Mouse (Mus musculus): ENCODE data around the gene Fam167b. TPM values are rescaled to one million over a fixed set of nuclear protein-coding genes. Genes with fewer than 3 reads are reported as not detected.
A peak's percentile ranks its signal among the peaks of the same experiment; 100 is the strongest.
"Not testable (repeated sequence)": the region's sequence is repeated elsewhere in the genome, so short reads cannot be mapped to it uniquely, and the experiment has no call there.

Fam167b gene
- polyA plus RNA-seq, 1 experiment: 4.0 TPM

DNA sequence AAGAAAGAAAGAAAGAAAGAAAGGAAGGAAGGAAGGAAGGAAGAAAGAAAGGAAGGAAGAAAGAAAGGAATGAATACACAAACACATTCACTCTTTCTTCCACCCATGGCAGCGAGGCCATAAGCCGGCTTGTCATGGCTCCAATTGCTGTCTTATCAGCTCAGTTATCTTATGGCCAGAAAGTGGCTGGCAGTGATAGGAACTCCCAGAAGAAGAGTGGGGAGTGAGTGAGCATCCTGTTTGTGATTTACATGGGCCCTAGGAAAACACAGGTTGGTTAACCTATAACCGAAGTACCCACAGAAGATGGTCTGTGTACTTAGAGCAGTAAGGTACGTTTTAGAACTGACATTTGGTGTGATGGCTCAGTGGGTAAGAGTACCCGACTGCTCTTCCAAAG, 17.2 kb downstream of the Fam167b start:
- no peak for DNase-seq (ENCODE audit: low spot score)

DNA sequence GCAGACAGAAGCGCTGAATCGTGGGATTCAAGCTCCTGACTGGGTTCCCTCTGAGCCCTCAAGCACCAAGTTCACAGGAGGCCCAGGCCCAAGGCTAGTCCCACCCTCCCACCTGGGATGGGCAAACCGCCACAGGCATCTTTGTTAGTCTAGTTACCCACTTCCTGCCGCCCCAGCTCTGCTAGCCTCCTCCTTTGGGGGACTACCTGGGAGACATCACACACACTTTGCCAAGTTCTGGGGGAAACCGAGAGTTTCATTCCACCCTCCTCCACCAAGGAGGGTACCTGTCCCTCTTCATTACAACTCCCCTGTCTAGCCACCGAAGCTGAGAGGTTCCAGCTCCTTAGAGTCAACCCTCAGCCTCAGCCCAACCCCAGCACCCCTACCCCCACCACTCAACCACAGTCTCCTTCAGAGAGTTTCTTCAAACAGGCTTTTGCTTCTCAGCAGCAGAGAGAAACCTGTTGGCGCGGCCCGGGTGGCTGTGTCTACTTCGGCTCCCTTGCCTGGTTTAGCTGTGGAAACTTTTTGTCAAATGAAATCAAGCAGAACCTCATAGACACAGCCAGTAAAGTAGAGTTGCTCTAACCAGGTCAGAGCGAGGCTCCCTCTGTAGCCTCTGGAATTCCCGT, 19.9 kb downstream of the Fam167b start:
- no peak for DNase-seq (ENCODE audit: low spot score)

DNA sequence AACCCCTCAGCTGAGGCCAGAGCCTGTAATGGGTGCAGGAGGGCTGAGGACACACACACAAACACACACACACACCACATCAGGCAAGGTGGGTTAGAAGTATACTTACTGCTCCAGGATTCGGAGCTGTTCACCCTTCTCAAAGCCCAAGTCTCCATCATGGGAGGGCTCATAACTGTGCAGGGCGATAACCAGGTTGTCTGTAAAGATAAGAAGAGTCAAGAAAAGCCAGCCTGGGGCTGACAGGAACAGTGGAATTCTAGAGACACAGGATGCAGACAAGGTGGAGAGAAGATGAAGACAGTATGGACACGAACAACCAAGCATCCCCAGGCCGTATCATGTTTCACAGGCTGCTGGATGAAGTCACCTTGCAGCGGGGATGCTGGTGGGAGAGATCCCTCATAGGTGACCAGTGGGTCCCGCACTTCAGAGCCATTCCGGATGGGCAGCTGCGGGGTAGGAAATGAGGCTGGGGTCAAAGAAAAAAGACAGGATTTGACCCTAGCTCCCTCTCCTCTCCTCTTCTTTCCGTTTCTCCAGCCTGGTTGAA, 21.0 kb downstream of the Fam167b start:
- DNase-seq (ENCODE audit: low spot score): no peak

DNA sequence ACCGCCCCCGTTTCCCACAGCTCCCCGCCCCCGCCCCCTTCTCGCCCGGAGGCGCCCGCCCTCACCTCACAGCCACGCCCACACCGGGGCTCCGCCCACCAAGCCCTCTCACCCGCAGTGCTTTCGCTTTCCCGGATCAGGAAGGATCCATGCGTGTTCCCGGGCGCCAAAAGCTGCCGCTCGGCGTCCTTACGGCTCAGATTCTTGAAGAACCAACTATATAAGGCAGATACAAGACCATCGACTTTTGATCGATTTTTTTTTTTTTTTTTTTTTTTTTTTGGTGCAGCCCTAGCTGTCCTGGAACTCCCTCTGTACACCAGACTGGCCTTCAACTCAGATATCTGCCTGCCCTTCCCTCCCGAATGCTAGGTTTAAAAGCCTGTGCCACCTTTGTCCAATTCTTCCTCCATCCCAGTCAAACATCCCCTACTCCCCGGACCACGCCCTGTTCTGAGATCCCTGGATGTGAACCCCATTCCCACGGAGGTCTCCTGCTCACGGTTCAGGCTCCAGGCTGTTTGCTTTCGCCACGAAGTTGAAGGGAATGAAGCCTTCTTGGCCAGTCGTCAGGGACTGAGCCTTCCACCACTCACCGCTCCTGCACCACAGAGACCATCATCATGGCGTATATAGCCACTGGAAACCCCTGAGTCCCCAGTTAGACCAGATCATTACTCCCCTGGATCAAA, 21.7 kb downstream of the Fam167b start:
- DNase-seq (ENCODE audit: low spot score): peak; percentile 78

DNA sequence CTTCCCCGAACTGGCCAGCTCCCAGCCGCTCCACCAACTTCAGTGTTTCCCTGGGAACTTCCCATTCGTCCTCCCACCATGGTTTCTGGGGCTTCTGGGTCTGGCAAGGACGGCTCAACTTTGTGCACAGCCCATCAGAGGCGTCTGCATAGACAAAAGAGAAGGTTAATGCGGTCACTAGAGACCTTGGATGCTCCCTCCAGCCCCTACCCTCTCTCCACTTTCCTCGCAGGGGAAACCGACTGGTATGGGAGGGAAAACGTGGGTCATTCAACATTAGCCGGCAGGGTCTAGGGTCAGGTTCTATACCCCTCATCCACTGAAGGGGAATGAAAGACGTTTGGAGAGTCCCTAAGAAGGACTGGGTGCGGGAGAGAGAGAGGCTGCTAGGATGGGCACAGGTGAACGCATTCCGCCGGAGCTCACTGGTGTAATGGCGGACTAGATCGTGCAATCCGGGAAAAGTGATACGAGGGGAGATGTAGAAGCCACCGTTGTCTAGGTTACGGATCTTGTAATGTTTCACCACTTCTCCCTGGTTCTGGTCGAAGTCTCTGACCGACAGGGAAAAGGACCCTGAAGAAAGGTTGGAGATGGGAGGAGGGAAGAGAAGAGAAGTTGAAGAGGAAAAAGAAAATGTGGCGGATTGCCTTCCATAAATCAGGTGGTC, 22.4 kb downstream of the Fam167b start:
- no peak for DNase-seq (ENCODE audit: low spot score)

DNA sequence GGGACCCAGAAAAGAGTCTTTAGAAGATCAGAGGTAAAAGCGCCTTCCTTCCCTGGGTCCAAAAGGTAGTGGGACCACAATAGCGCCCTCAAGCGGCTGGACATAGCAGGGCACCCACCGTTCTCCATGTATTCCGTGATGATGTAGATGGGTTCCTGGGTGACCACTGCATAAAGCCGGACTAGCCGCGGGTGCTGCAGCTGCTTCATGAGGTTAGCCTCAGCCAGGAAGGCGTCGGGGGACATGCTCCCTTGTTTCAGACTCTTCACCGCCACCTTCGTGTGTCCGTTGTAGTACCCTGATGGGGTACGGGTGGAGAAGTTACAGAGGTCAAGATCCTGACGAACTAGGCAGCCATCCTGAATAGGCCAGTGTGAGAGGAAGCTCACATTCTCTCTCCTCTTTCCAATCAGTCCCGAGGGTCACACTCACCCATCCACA, 22.9 kb downstream of the Fam167b start:
- DNase-seq (ENCODE audit: low spot score): no peak

DNA sequence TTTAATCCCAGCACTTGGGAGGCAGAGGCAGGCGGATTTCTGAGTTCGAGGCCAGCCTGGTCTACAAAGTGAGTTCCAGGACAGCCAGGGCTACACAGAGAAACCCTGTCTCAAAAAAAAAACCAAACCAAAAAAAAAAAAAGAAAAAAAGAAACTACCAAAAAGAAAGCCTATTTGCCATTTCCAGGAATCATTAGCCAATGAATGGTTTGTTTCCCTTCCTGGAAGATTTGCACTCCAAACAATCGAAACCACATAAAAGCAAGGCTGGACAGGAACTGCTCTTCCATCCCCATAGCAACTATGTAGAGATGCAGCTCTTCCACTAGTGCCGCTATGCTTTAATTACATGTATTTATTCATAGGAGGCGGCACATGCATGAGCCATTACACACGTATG, 23.8 kb downstream of the Fam167b start:
- not testable (repeated sequence) for DNase-seq (ENCODE audit: low spot score)

DNA sequence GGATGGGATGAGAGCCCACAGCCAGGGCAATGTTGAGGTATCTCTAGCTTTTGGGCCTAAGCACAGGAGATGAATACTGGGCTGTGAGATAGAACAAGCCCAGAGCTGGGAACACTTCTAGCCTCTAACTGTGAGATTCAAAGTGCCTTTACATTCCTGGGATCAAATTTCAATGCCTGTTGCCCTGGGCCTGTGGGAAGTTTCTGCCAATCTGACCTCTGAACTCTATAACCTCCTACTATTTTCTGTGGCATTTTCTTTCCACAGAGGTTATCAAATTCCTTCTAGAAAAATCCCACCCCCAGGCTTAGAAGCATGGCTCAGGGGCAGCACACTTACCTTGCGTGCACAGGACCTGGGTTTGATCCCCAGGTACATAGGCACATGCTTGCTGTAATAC, 28.1 kb downstream of the Fam167b start:
- no peak for DNase-seq (ENCODE audit: low spot score)

DNA sequence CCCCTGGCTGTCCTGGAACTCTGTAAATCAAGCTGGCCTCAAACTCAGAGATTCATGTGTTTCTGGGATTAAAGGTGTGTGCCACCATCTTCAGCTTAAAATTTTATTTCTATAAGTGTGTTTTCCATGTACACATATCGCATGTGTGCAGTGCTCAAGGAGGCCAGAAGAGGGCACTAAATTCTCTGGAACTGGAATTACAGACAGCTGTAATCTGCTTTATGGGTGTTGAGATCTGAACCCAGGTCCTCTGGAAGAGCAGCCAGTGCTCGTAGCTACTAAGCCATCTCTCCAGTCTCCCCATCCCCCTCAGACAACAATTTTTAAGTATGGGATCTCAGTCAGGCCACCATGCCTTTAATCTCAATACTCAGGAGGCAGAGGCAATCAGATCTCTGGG, 29.0 kb downstream of the Fam167b start:
- no peak for DNase-seq (ENCODE audit: low spot score)

DNA sequence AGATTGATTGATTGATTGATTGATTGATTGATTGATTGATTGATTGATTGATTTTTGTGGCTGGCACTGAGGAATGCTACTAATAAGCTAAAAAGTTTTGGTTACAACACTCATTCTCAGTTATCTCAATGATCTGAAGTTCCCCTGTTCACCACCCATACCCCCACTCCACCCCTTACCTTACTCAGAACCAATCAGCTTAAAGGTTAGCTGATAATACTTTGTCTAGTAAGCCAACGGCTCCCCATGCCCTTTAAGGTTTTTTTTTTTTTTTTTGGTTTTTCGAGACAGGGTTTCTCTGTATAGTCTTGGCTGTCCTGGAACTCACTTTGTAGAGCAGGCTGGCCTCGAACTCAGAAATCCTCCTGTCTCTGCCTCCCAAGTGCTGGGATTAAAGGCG, 30.7 kb downstream of the Fam167b start:
- not testable (repeated sequence) for DNase-seq (ENCODE audit: low spot score)

DNA sequence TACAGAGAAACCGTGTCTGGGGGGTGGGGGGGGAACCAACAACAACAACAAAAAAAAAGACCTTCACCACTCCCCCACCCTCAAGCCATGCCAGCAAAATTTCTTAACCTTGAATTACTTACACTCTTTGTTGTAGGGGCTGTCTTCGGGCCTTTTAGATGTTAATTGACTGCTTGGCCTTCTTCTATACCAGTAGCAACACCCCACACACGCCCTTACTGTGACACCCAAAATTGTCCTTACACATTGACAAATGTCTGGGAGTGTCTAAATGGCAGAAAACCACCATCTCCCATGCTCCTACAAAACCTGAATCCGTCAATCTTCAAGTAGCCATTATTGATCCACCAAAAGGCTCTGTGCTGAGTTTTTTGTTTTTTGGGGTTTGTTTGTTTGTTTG, 34.2 kb downstream of the Fam167b start:
- no peak for DNase-seq (ENCODE audit: low spot score)

DNA sequence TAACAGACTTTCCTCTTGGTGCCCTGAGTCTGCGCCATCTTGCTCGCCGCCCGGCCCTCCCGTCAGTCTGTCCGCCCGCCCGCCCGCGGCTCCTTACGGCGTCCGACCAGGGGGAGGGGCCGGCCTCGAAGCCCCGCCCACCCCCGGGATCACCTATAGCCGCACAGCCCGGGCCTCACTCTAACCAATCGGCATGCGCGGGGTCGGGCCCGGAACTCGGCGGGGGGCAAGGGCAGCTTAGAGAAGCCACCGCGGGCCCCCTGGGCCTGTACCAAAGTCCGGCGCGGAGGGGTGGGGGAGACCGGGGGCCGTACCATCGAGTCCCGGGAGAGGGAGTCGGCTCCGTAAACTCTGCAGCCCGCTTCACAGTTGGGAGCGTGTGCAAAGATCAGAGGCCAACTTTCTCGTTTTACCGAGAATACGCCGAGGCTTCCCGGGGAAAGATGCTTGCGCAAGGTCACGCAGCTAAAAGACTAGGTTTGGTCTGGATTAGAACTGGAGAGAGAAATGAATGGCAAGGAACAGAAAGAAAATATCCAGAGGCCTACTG, 35.7 kb downstream of the Fam167b start, which contains the start of gene Hdac1:
TSS of gene Hdac1 (minus strand) at position 122 of the 550 bp plus-strand sequence.
- DNase-seq (ENCODE audit: low spot score): peak; percentile 97

DNA sequence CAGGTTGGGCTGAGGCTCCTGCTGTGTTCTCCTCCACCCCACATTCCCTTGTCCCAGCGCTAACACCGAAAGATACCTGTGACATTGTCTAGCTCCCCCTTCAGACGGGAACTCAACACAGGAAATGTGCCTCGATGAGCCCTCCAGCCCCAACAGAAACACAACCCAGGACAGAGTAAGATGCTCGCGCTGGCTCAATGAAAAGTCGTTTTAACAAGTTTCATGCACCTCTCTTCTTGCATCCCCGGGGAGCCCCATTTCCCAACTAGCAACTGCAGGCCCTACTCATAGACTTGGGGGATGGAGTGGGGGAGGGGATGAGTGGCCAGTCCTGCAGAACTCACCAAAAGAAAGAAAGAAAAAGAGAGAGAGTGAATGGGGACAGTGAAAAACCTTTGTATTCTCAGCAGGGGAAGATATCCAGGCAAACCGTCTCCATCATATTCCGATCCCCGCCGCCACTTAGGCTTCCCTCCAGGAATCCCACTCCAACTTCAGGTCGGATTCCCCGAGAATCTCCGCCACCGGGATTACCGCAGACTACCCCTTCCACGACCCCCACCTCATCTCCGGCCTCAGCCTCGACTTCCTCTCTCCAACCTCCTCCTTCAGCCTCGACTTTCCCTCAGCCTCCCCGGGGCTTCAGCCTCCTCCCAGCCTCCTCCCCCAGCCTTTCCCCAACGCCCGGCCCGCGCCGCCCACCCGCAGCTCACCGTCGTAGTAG, 36.3 kb downstream of the Fam167b start:
- no peak for DNase-seq (ENCODE audit: low spot score)

DNA sequence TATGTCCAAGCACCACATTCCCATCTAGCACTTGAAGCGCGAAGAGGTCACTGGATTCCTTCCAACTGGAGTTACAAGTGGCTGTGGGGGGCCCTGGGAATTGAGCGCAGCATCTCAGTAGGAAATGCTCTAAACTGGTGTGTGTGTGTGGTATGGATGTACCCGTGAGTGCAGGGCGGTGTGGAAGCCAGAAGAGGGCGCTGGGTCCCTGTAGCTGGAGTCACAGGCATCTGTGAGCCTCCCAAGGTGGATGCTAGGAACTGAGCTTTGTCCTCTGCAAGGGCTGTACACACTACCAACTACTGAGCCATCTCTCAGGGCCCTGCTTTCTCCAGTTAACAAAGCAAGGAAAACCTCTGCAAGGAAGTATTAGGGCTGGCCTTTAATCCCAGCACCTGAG, 38.3 kb downstream of the Fam167b start:
- DNase-seq (ENCODE audit: low spot score): no peak

DNA sequence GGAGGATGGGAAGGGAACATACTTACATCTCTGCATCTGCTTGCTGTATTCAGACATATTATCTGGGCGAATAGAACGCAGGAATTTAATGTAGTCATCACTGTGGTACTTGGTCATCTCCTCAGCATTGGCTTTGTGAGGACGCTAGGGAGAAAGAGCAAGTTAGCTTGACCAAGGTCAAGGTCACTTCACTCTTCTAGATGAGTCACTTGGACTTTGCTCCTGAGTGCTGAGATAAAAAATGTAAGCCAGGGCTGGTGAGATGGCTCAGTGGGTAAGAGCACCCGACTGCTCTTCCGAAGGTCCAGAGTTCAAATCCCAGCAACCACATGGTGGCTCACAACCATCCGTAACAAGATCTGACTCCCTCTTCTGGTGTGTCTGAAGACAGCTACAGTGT, 49.4 kb downstream of the Fam167b start:
- not testable (repeated sequence) for DNase-seq (ENCODE audit: low spot score)

Other genes starting within 250 kb of the Fam167b start
- 65.1 and 72.2 TPM in 2 replicates for gene Rbbp4, start 243.2 kb downstream of the Fam167b start, polyA plus RNA-seq (2012; rRNA removed)
- gene Zbtb8os, start 242.9 kb downstream of the Fam167b start, polyA plus RNA-seq (2012; rRNA removed): 45.4 and 52.6 TPM in 2 replicates
- gene Zbtb8a, start 200.4 kb downstream of the Fam167b start, polyA plus RNA-seq (2012; rRNA removed): 18.7 and 21.0 TPM in 2 replicates
- 1.8 and 3.0 TPM in 2 replicates for gene Zbtb8b, start 137.7 kb downstream of the Fam167b start, polyA plus RNA-seq (2012; rRNA removed)
- gene Bsdc1, start 117.0 kb downstream of the Fam167b start, polyA plus RNA-seq (2012; rRNA removed): 15.0 and 27.5 TPM in 2 replicates
- gene Tssk3, start 87.5 kb downstream of the Fam167b start, polyA plus RNA-seq (2012; rRNA removed): 0.15 TPM in 1 of 2 replicates, not detected in the other
- 0.73 and 0.94 TPM in 2 replicates for gene Fam229a, start 87.4 kb downstream of the Fam167b start, polyA plus RNA-seq (2012; rRNA removed)
- 151 and 161 TPM in 2 replicates for gene Marcksl1, start 65.0 kb downstream of the Fam167b start, polyA plus RNA-seq (2012; rRNA removed)
- 101 and 112 TPM in 2 replicates for gene Hdac1, start 35.8 kb downstream of the Fam167b start, polyA plus RNA-seq (2012; rRNA removed)
- gene Lck, start 4.9 kb downstream of the Fam167b start, polyA plus RNA-seq (2012; rRNA removed): 2.9 and 3.7 TPM in 2 replicates
- gene Eif3i, start 22.1 kb upstream of the Fam167b start, polyA plus RNA-seq (2012; rRNA removed): 246 and 264 TPM in 2 replicates
- 159 and 183 TPM in 2 replicates for gene Tmem234, start 22.1 kb upstream of the Fam167b start, polyA plus RNA-seq (2012; rRNA removed)
- 5.6 and 7.6 TPM in 2 replicates for gene Dcdc2b, start 35.7 kb upstream of the Fam167b start, polyA plus RNA-seq (2012; rRNA removed)
- 29.4 and 32.6 TPM in 2 replicates for gene Iqcc, start 40.5 kb upstream of the Fam167b start, polyA plus RNA-seq (2012; rRNA removed)
- 48.4 and 49.4 TPM in 2 replicates for gene Ccdc28b, start 45.4 kb upstream of the Fam167b start, polyA plus RNA-seq (2012; rRNA removed)
- gene Txlna, start 62.5 kb upstream of the Fam167b start, polyA plus RNA-seq (2012; rRNA removed): 29.9 and 30.0 TPM in 2 replicates
- 35.8 and 37.8 TPM in 2 replicates for gene Kpna6, start 94.2 kb upstream of the Fam167b start, polyA plus RNA-seq (2012; rRNA removed)
- 16.6 and 19.9 TPM in 2 replicates for gene Tmem39b, start 118.3 kb upstream of the Fam167b start, polyA plus RNA-seq (2012; rRNA removed)
- gene Khdrbs1, start 163.8 kb upstream of the Fam167b start, polyA plus RNA-seq (2012; rRNA removed): 21.7 and 39.0 TPM in 2 replicates
- 121 and 139 TPM in 2 replicates for gene Ptp4a2, start 232.7 kb upstream of the Fam167b start, polyA plus RNA-seq (2012; rRNA removed)